Mouse (Mus musculus): Measurements from ENCODE around the gene Tsen2.

GRCm38 (mm10) chr6:115606461-115606860 is 62.0 kb downstream of the Tsen2 start:
- TF ChIP-seq CTCF (IDR thresholded peaks at IDR 0.05; ENCODE audit: borderline replicate concordance, insufficient read depth, low read depth, low read length) = no peak
- TF ChIP-seq POLR2A (IDR thresholded peaks at IDR 0.05; ENCODE audit: borderline replicate concordance, insufficient read depth, low read length) = no peak
